26 mouse cellular contexts compared by ENCODE assay signal in the genomic region with DNA sequence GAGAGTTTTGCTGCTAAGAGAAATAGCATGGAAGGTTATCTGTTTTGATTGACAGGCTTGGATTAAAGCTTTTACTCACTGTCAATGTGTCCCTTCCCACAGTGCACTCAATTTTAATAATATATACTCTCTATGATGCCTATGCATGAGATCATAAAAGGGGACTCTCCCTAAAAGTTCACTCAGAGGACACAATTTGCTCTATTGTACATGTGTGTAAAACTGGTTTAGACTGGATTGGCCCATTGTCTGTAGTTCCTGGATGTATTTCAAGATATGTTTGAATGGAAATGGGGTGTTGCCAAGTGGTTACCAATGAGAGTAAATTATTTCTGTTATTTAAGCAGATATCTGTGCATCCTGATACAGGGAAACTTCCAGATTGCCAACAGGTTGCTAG.
A peak's percentile ranks its signal among the peaks of the same experiment; 100 is the strongest.
DNase-seq lines count a peak whose midpoint lies in the region; ATAC-seq lines count a peak whose summit lies in the region.
"Had no signal": no experiment of that assay in that cellular context is flagged by ENCODE, and none has a peak within 500 bp of the region (broad histone marks: within the 10 kb centered on the region; RNA-seq: fewer than 3 reads in every experiment).

No protein-coding gene starts in this region.

- H3K4me1 ChIP-seq in intestine, embryonic 14.5 days (replicated peaks; ENCODE audit: control insufficient read depth, insufficient read depth, low read length): no peaks in the 10 kb centered on the region
- H3K4me1 ChIP-seq in intestine, embryonic 15.5 days (replicated peaks): no peaks in the 10 kb centered on the region
- peaks cover 3% of the 10 kb centered on the region; the same call in 1 of the 2 replicates for H3K4me1 ChIP-seq in stomach, embryonic 16.5 days (ENCODE audit: control insufficient read depth, insufficient read depth, low read length)
- H3K4me1 ChIP-seq: heart, embryonic 12.5 days; heart, embryonic 15.5 days; hindbrain, embryonic 12.5 days; hindbrain, embryonic 15.5 days had no signal

- intact Hi-C loops in heart, postnatal 14 days (cut with DNase I): no loop called here

- ATAC-seq in intestine, embryonic 14.5 days (replicated peaks; ENCODE audit: low FRiP score, low TSS enrichment, low read depth): no peak
- no peak for ATAC-seq in intestine, embryonic 15.5 days
- peak; percentile 97 for ATAC-seq in CD4-positive, CD25-positive, alpha-beta regulatory T cell, adult 4 months
- ATAC-seq in inflammation-experienced regulatory T-cells, adult 6 months: peak; percentile 92
- peak; percentile 17; the same call in 1 of the 2 replicates for ATAC-seq in stomach, embryonic 16.5 days (ENCODE audit: insufficient read depth, low FRiP score)
- ATAC-seq: forebrain, embryonic 14.5 days; forebrain, postnatal 0 days had no signal

- no peak overlapping the region for H3K4me3 ChIP-seq in intestine, embryonic 14.5 days (ENCODE audit: low read depth, low read length)
- H3K4me3 ChIP-seq in intestine, embryonic 15.5 days (replicated peaks): no peak overlapping the region
- H3K4me3 ChIP-seq in stomach, embryonic 16.5 days (replicated peaks; ENCODE audit: low read length): no peak overlapping the region
- H3K4me3 ChIP-seq: embryonic facial prominence, embryonic 15.5 days; gastrocnemius, adult 2 months; heart, embryonic 12.5 days; heart, embryonic 15.5 days; hindbrain, embryonic 12.5 days; hindbrain, embryonic 15.5 days had no signal

- DNase-seq in intestine, embryonic 14.5 days (ENCODE audit: low spot score): peak; percentile 23
- DNase-seq in kidney, adult 8-10 months: no peak
- no peak for DNase-seq in heart, postnatal 14 days
- DNase-seq in cerebellum, adult 11 months: no peak
- DNase-seq: adrenal gland, postnatal 10 days; adrenal gland, postnatal 36 days; B cell, adult 2 months; cerebellum, adult 2 months; cerebellum, adult 9-11 months; cerebellum, postnatal 25 days; embryo, embryonic 11 days; forebrain, postnatal 0 days; gastrocnemius, adult 2 months; gastrocnemius, postnatal 14 days; heart, postnatal 10 days; kidney, adult 11 months had no signal

- no peaks in the 10 kb centered on the region for H3K9me3 ChIP-seq in intestine, embryonic 14.5 days (ENCODE audit: control insufficient read depth, low read length)
- no peaks in the 10 kb centered on the region for H3K9me3 ChIP-seq in intestine, embryonic 15.5 days
- no peaks in the 10 kb centered on the region for H3K9me3 ChIP-seq in stomach, embryonic 16.5 days (replicated peaks; ENCODE audit: control insufficient read depth, low read length)
- H3K9me3 ChIP-seq: embryonic facial prominence, embryonic 15.5 days; heart, embryonic 12.5 days; heart, embryonic 15.5 days; hindbrain, embryonic 12.5 days; hindbrain, embryonic 15.5 days had no signal

- no peak overlapping the region for H3K4me2 ChIP-seq in intestine, embryonic 14.5 days (ENCODE audit: low read length)
- H3K4me2 ChIP-seq in intestine, embryonic 15.5 days (replicated peaks): no peak overlapping the region
- H3K4me2 ChIP-seq in stomach, embryonic 16.5 days (ENCODE audit: low read depth, low read length): no peak overlapping the region
- H3K4me2 ChIP-seq: embryonic facial prominence, embryonic 15.5 days; heart, embryonic 12.5 days; heart, embryonic 15.5 days; hindbrain, embryonic 12.5 days; hindbrain, embryonic 15.5 days had no signal

- no peaks in the 10 kb centered on the region for H3K27me3 ChIP-seq in intestine, embryonic 14.5 days (replicated peaks; ENCODE audit: control insufficient read depth, insufficient read depth, low read length)
- H3K27me3 ChIP-seq in intestine, embryonic 15.5 days (replicated peaks): no peaks in the 10 kb centered on the region
- H3K27me3 ChIP-seq in stomach, embryonic 16.5 days (ENCODE audit: control insufficient read depth, insufficient read depth, low read length): no peaks in the 10 kb centered on the region
- H3K27me3 ChIP-seq: embryonic facial prominence, embryonic 15.5 days; hindbrain, embryonic 12.5 days; hindbrain, embryonic 15.5 days had no signal

- H3K36me3 ChIP-seq in intestine, embryonic 14.5 days (ENCODE audit: control insufficient read depth, insufficient read depth, low read length): no peaks in the 10 kb centered on the region
- no peaks in the 10 kb centered on the region for H3K36me3 ChIP-seq in intestine, embryonic 15.5 days
- H3K36me3 ChIP-seq in stomach, embryonic 16.5 days (ENCODE audit: control insufficient read depth, insufficient read depth, low read length): no peaks in the 10 kb centered on the region
- H3K36me3 ChIP-seq: embryonic facial prominence, embryonic 15.5 days; heart, embryonic 12.5 days; heart, embryonic 15.5 days; hindbrain, embryonic 12.5 days; hindbrain, embryonic 15.5 days had no signal

- no peak overlapping the region for H3K27ac ChIP-seq in intestine, embryonic 14.5 days (ENCODE audit: low read depth)
- H3K27ac ChIP-seq in intestine, embryonic 15.5 days: no peak overlapping the region
- H3K27ac ChIP-seq in stomach, embryonic 16.5 days (ENCODE audit: low read length): no peak overlapping the region
- H3K27ac ChIP-seq: embryonic facial prominence, embryonic 15.5 days; gastrocnemius, adult 2 months; heart, embryonic 15.5 days; hindbrain, embryonic 12.5 days; hindbrain, embryonic 15.5 days had no signal

- H3K9ac ChIP-seq in intestine, embryonic 14.5 days (ENCODE audit: low read length): no peak overlapping the region
- H3K9ac ChIP-seq in intestine, embryonic 15.5 days: no peak overlapping the region
- no peak overlapping the region for H3K9ac ChIP-seq in stomach, embryonic 16.5 days (ENCODE audit: low read length)
- H3K9ac ChIP-seq: embryonic facial prominence, embryonic 15.5 days; forebrain, postnatal 0 days; heart, embryonic 12.5 days; heart, embryonic 15.5 days; hindbrain, embryonic 12.5 days; hindbrain, embryonic 15.5 days had no signal

Comparison
In these comparisons a context has a peak if more than half of its experiments do, and no peak if none do; other contexts are left out.
1. ATAC-seq: peak in CD4-positive, CD25-positive, alpha-beta regulatory T cell, adult 4 months (single experiment), inflammation-experienced regulatory T-cells, adult 6 months (single experiment) and stomach, embryonic 16.5 days (single experiment); none in intestine, embryonic 14.5 days (single experiment) and intestine, embryonic 15.5 days (single experiment).